Mouse (Mus musculus): ENCODE results near the gene Sirpa.

Sirpa gene

DNA sequence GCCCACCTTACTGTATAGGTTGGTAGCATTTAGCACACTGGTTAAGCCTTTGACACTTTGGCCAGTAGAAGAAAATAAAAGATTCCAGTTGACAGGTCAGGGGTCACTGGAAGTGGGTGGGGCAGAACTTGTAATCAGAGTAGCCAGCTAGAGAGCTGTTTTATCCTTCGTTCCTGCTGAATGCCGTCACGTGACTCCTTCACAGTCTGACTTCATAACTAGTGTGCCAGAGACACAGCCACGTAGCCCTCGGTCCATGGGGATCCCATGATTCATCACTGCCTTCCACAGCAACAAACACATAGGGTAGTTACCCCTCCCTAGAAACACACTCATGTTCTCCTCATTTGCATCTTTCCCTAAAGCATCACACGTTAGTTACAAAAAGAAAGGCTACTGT, 11.4 kb downstream of the Sirpa start:
- in situ Hi-C loops (cut with MboI, MseI): no loop called here

DNA sequence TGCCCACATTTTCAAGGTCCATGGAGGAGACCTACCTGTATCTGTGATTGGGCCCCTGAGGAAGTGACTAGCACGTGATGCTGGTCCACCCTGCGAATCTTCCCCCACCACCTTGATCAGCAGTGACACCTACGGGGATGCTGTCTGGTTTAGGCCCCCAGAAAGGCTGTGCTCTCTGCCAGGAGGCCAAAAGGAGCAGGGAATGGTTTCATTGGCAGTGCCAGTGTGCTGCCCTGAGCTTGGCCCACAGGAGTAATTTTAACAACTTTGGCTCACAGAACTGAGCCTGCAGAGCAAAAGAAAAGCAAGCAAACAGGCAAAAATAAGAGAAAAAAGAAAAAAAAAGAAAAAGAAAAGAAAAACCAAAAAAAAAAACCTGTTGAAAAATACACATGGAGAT, 13.2 kb downstream of the Sirpa start:
- in situ Hi-C loops (cut with MboI, MseI): no loop called here

DNA sequence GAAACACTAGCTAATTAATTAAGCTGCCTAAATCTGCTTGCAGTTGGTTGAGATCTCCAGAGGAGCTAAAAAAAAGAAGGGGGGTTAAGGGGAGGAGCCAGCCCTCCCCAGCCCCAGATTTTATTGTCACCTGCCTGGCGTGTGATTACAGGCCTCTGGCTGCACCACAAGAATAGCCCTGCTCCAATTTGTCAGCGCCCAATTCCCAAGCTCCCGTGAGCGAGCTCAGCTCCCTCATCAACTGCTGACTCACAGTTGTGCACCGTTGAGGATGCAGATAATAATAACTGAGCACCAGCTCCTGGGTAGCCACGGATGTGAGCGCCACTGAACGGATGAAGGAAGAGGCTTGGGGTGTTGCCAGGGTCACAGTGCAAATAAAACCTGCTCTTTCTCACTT, 13.6 kb downstream of the Sirpa start:
- in situ Hi-C loops (cut with MboI, MseI): no loop called here

DNA sequence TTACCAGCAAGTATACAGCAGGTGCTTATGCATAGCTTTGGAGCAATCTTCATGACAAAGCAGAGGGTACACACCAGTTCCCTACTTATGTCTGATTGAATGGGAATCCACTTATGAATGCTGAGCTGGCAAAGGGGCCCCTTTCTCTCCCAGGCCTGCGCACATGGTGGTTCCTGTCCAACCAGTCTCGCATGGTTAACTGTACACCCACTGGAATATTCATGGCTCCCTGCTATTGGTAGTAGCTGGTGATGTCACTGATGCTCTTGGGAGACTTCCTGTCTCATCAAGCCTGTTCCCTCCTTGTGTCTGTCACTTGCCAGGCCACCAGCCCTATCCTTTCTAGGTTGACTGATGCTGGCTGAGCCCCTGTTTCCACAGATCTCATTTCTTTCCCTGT, 14.3 kb downstream of the Sirpa start:
- in situ Hi-C loops (cut with MboI, MseI): no loop called here

DNA sequence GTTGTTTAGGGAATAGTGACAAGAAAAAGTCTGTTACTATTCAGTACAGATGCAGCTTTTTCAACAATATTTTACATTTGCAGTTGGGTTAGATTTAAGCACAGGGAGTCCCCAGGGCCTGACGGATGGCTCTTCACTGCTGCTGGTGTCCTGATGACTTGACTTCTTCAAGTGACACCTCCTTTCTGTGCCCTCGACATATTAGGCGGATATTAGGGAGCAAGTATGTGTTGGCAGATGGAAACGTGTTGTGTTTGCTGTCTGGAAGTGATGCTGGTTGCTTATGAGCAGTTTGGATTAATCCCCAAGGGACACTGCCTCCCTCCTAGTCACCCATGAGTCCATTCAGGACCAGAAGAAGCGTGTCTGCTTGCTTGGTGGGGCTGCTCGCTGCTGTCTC, 21.3 kb downstream of the Sirpa start:
- in situ Hi-C loops (cut with MboI, MseI): no loop called here

DNA sequence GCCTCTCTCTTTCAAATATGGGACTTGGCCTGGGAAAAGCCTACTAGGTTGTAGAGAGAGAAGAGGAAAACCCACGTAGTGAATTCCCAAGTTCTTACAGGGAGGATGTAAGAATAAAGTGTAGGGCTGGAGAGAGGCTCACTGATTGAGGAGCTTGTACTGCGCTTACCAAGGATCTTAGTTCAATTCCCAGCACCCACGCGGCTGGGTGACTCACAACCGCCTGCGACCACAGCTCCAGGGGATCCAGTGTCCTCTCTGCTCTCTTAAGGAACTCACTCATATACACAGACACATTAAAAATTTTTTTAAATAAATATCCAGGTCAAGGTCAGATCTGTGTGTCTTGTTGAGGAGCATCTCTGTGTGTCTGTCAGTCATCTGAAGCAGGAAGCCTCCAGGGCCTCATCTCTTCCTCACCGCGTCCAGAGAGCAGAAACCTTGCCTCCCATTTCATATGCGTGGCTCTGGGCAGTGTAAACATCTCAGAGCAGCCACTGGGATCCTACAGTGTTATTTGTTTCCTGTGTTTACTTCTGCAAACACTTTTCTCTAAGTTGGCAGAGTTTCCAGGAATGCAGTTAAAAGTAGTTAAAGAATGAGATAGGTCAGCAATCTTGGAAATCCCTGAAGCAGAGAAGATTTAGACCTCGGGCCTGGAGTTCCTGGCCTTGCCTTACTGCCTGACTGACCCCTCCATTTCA, 22.0 kb downstream of the Sirpa start:
- in situ Hi-C loops (cut with MboI, MseI): no loop called here

DNA sequence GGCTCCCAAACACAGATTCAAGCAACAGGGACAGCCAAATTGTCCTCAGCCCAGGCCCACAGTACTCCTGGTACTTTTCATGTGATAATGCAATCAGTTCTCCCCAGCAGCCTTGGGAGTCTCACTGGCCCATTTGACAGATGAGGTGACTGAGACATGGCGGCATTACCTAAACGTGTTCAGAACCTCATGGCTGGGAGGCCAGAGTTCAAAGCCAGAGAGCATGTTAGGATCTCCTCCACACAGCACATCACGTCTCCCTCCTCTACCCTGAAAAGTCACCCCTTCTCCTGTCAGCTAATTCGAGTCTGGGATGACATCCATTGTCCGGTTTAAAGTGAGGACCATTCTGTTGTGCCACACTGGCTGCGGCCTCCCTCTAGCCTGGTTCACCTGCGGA, 27.5 kb downstream of the Sirpa start:
- in situ Hi-C loops (cut with MboI, MseI): no loop called here

DNA sequence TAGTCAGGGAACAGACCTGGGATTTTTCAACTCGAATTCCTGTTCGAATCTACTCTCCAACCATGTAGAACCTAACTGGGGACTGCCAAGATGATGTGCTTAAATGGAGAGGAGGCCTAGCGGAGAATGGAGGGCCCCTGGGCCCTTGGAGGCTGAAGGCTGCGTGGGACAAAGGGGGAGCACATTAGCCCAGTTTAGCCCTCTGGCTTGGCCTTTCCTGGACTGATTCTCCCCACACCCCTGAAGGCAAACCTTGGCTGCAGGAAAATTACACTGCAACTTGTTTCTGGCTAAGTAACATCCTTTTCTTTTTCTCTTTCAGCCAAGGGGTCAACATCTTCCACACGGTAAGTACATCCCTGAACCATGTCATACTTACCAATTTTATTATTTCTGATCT, 28.2 kb downstream of the Sirpa start:
- in situ Hi-C loops (cut with MboI, MseI): no loop called here

DNA sequence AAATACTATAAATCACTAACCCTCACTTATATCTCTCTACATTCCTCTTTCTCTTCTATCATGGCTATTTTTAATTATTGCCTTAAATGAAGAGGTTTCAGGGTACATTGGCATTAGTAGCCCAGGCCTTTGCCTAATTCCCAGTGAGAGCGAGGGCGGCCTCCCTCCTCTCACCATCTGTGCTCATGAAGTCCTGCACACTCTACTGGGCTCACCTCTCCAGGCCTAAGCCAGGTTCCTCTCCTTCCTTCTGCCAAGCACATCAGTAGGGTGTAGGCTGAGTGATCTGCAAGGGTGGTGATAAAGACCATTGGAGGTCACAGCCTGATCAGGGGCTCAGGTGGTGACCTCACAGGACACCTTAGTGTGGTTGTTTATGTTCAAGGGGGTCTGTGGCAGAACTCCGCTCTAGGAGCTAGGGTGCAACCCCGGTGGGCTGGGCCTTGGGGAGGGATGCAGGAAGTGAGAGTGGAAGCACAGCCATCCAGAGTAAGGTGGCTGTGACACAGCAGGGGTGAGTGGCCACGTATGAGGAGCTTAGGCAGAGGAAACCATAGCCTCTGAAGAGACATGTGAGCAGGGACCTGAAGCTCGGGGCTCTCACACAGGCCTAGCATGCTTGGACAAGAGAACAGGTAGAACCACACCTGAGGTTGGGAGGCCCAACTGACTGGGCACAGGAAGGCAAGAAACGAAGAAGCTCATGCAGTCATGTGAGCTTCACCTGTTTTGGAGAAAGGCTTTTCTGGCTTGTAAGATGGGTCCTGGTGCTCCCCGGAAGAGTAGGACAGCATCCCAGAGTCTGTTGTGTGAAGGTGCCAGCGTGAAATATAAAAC, 29.2 kb downstream of the Sirpa start:
- in situ Hi-C loops (cut with MboI, MseI): no loop called here

DNA sequence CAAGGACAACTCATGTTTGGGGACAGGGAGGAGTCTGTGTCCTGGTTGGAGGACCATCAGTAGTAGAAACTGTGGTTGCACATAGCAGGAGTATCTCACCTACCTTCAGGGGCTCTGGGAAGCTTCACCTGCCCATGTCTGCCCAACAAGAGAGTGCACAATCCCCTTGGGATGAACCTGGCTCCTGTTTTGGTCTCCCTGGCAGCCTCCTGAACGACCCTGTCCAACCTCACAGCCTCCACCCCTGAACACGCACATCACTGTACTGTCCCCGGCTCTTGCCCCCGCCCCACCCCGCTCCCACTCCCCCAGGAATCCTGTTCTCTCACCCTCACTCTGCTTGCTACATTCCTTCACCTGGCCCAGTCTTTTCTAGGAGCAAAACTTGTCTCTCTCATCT, 30.3 kb downstream of the Sirpa start:
- in situ Hi-C loops (cut with MboI, MseI): no loop called here

DNA sequence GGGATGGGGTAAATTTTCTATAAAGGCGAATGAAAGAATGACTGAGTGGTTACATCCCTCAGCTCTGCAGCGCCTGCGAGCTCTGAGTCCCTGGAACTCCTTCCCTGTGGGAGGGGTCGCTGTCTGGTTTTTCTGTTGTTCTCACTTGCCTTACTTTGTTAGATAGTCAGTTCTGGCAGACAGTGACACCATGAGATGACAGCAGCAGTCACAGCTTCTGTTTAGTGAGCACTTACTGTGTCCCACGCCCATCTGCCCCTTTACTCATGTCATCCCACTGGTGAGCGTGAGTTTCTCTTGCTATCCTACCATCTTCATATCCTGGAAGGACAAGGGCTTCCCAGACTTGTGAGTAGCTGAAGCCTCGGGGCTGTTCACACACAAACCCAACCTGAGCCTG, 31.1 kb downstream of the Sirpa start:
- in situ Hi-C loops (cut with MboI, MseI): no loop called here

DNA sequence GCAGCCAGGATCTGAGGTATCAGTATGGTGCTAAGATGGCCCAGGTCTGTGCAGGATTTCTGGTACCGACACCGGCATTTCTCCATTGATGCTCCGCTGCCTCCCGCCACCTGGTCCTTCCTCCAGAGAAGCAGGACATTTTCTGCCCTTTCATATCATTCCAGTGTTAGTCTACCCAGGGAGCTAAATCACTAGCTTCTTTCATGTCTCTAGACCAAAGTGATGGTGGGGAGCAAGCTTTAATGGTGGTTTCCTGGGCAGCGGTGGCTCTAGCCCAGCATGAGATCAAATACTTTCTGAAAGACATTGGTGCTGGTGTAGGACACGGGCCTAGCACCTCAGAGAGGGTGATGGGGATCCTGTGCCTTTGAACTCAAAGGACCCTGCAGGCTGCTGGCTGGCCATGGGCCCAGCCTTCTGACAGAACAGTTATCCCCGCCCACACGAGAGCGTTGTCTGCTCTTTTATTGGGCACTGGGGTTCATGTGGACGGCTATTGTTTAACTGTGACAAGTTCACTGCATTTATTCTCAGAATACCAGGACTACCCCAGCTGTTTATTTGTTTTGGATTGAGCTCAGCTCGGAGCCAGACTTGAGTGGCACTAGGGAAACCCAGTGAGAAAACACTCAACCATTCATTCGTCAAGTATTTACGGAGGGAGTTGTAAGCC, 31.7 kb downstream of the Sirpa start:
- in situ Hi-C loops (cut with MboI, MseI): no loop called here

DNA sequence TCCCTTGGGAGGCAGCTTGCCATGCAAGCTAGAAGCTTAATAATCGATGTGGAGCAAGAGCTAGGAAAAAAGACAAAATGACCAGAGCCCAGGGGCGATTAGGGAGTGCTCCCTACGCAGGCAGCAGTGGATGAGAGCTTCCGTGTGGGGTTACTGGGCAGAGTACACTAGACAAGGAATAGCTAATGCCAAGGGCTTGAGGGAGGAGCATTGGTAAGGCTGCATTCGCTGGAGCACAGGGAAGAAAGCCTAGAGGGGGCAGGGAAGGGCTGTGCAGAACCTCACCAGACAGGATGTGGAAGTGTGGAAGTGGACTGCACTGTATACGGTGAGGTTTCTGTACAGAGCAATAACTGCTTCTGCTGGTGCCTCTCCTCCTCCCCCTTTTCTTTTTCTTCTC, 32.3 kb downstream of the Sirpa start:
- in situ Hi-C loops (cut with MboI, MseI): no loop called here

DNA sequence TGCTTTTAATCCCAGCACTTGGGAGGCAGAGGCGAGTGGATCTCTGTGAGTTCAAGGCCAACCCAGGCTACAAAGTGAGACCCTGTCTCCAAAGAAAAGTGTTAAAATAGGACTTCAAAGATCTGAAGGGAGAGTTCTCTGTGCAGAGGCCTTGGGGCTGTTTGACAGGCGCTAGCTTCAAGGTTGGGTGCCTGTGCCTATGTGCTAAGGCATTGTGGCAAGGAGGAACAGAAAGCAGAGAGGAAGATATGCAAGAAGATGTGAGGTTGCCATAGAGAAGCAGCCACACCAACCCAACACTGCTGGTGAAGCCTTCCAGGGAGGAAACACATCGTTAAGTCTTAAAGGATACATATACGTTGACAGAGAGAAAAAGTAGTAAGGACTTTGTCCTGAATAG, 33.2 kb downstream of the Sirpa start:
- in situ Hi-C loops (cut with MboI, MseI): no loop called here

DNA sequence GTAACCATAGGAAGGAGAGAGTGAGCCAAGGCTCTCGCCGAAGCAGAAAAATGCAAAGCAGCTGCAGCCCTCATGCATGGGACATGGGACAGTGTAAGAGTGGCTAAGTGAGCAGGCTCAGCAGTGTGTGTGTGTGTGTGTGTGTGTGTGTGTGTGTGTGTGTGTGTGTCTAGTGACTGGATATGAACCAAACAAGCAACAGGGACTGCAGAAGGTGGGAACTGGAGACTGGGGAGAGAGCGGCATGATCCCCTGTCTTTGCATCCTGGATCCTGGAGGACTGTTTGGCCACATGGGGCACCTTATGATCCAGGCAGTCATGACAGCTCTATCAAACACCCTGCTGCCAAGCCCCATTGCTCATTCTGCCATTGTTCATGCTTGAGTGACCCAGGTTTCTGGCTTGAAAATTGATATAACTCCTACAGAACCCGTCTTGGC, 34.0 kb downstream of the Sirpa start:
- in situ Hi-C loops (cut with MboI, MseI): no loop called here

DNA sequence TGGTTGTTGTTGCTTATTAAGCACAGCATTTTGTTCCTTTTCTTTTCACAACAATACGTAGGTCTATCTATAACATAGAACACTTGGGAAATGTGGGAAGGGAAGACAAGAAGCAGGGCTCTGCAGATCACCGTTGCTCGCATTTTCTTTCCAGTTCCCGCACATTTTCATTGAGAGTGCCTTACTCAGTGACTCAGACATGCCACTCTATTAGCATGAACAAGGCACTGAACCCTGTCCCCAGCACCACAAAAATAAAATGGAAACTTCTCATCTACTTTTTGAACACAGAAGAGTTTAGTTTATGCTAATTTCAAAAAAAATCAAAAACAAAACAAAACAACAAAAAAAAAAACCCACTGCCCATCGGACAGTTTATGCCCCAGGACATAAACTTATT, 34.5 kb downstream of the Sirpa start:
- in situ Hi-C loops (cut with MboI, MseI): no loop called here

DNA sequence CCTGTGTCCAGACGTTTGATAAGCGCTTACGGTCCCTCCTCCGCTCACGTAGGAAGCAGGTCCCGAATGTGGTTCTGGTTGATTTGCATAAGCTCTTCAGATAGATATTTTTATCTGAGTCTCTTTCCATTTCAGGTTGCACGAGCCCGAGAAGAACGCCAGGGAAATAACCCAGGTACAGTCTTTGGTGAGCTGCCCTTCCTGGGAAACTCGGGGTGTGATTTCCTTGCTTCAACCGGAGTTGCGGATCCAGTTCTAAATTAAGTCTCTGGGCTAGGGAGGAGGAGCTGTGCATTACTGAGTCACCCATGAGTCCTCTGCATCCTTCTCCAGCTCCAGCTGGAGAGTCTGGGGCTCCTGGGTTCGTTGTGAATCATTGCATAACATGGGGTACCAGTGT, 35.2 kb downstream of the Sirpa start:
- in situ Hi-C loops (cut with MboI, MseI): no loop called here

DNA sequence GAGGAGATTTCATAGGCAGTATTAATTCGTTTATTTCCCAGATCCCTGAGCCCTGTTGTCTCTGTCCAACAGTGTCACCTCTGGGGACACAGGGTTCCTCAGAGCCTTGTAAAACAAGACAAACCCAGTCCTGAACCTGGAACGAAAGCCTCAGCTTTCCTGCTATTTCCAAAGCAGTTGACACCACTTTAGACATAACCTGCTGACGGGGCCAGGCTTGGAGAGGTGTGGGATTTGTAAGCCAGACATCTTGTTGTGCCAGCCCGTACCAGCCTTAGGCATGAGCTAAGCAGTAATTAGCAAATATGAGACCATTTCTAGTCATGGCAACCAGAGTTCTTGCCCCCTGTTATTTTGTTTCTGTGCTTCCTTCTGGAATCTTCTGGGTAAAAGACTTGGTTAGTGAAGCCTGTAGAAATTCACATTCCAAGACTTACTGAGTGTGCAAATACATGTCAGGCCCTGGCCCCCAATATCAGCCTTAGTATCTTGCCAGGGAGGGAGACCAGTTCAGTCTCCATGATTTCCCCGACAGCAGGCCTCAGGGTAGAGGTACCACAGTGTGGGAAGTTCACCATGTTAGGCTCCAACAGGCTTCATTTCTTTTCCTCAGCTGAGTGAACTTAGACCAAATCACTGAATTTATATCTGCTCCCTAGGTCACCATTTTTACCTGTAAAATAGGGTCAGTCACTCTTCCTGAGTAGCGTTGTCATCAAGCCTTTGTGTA, 36.0 kb downstream of the Sirpa start:
- in situ Hi-C loops (cut with MboI, MseI): no loop called here

DNA sequence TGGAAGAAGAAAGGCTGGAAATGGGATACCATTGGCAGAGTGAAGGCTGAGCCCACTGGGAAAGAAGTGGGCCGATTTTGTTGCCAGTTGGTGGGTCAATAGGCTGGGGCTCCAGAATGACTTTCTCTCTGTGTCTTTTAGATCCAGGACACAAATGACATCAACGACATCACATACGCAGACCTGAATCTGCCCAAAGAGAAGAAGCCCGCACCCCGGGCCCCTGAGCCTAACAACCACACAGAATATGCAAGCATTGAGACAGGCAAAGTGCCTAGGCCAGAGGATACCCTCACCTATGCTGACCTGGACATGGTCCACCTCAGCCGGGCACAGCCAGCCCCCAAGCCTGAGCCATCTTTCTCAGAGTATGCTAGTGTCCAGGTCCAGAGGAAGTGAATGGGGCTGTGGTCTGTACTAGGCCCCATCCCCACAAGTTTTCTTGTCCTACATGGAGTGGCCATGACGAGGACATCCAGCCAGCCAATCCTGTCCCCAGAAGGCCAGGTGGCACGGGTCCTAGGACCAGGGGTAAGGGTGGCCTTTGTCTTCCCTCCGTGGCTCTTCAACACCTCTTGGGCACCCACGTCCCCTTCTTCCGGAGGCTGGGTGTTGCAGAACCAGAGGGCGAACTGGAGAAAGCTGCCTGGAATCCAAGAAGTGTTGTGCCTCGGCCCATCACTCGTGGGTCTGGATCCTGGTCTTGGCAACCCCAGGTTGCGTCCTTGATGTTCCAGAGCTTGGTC, 37.3 kb downstream of the Sirpa start:
- in situ Hi-C loops (cut with MboI, MseI): no loop called here

DNA sequence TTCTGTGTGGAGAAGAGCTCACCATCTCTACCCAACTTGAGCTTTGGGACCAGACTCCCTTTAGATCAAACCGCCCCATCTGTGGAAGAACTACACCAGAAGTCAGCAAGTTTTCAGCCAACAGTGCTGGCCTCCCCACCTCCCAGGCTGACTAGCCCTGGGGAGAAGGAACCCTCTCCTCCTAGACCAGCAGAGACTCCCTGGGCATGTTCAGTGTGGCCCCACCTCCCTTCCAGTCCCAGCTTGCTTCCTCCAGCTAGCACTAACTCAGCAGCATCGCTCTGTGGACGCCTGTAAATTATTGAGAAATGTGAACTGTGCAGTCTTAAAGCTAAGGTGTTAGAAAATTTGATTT, 37.9 kb downstream of the Sirpa start:
- in situ Hi-C loops (cut with MboI, MseI): no loop called here

DNA sequence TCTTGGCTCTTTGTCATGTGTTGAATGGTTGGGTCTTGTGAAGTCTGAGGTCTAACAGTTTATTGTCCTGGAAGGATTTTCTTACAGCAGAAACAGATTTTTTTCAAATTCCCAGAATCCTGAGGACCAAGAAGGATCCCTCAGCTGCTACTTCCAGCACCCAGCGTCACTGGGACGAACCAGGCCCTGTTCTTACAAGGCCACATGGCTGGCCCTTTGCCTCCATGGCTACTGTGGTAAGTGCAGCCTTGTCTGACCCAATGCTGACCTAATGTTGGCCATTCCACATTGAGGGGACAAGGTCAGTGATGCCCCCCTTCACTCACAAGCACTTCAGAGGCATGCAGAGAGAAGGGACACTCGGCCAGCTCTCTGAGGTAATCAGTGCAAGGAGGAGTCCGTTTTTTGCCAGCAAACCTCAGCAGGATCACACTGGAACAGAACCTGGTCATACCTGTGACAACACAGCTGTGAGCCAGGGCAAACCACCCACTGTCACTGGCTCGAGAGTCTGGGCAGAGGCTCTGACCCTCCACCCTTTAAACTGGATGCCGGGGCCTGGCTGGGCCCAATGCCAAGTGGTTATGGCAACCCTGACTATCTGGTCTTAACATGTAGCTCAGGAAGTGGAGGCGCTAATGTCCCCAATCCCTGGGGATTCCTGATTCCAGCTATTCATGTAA, 38.5 kb downstream of the Sirpa start:
- in situ Hi-C loops (cut with MboI, MseI): no loop called here

Measured in T-helper 17 cell (primary cell).